18 mouse cellular contexts compared by ENCODE assay signal in the genomic region with DNA sequence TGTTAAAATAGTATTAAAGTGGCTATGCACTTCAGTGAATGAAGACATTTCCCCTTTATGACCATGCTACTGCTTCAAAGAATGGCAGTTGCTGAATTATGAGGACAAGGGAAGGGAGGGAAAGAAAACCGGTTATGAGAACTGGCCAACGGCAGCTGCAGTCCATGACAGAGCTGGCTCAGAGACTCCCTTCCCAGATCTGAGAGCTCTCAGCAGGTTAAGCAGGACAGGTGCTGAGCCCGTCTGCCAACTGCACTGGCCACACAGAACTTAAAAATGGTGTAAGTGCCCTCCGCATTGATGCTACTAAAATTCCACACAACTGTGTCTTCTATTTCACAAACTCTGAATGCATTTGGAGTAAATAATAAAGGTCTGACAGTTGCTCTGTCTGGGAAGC. TPM values are rescaled to one million over a fixed set of nuclear protein-coding genes. Genes with fewer than 3 reads are reported as not detected.
DNase-seq lines count a peak whose midpoint lies in the region; ATAC-seq lines count a peak whose summit lies in the region.
"Had no signal": no experiment of that assay in that cellular context is flagged by ENCODE, and none has a peak within 500 bp of the region (broad histone marks: within the 10 kb centered on the region; RNA-seq: fewer than 3 reads in every experiment).

No protein-coding gene starts in this region.

- ATAC-seq in cerebellum, adult (ENCODE audit: insufficient number of reproducible peaks, low FRiP score, low TSS enrichment): peak; percentile 91
- no peak for ATAC-seq in erythroid progenitor cell, adult 5-6 weeks (replicated peaks; ENCODE audit: low FRiP score, poor library complexity, severe bottlenecking)
- ATAC-seq: CD4-positive, CD25-positive, alpha-beta regulatory T cell, adult 4 months; forebrain, embryonic 13.5 days; hindbrain, postnatal 0 days had no signal

- no peak for DNase-seq in cerebellum, postnatal 4 days (ENCODE audit: low spot score in 2 of 2)
- peak; percentile 89 for DNase-seq in cerebellum, adult 9-10 months
- peak; percentile 79 to 83 for DNase-seq in cerebellum, postnatal 25 days
- no peak for DNase-seq in layer of hippocampus, postnatal 14 days (ENCODE audit: low spot score in 2 of 2)
- DNase-seq in embryo, embryonic 11 days: no peak
- DNase-seq: adrenal gland, adult 8-10 months; adrenal gland, postnatal 36 days; B cell, adult 2 months; gastrocnemius, adult 2 months; gastrocnemius, postnatal 25 days; heart, postnatal 36 days; kidney, adult 11 months had no signal

RNA-seq across cellular contexts. Expression of gene Myrfl, which starts 19.3 kb away (rescaled TPM):
- under 1 TPM; 0.36 to 0.44 TPM for total RNA-seq in layer of hippocampus, postnatal 14 days (2021)
- total RNA-seq in erythroid progenitor cell, adult 5-6 weeks (2015; ENCODE audit: low replicate concordance): not detected in 2 replicates
- total RNA-seq in erythroid progenitor cell, adult 5-6 weeks (2017; ENCODE audit: low replicate concordance): not detected in 2 replicates
- total RNA-seq: granulocyte monocyte progenitor cell, adult 5-6 weeks; hindbrain, postnatal 0 days had no signal

Comparison
In these comparisons a context has a peak if more than half of its experiments do, and no peak if none do; other contexts are left out.
1. DNase-seq: peak in cerebellum, adult 9-10 months (single experiment) and cerebellum, postnatal 25 days (2 of 2); none in cerebellum, postnatal 4 days (0 of 2), layer of hippocampus, postnatal 14 days (0 of 2) and embryo, embryonic 11 days (single experiment).